Mouse (Mus musculus) heart, embryonic 14.5 days (tissue): ENCODE data around the gene Zgpat. TPM values are rescaled to one million over a fixed set of nuclear protein-coding genes. Genes with fewer than 3 reads are reported as not detected.
A peak's percentile ranks its signal among the peaks of the same experiment; 100 is the strongest.

Experiments used
- ATAC-seq: fragments of 200-750 bp; cut with Nextera tagmentation; 2 replicates; pipeline ENCODE4 v1.8.0; 2017; ENCODE audit warnings: low read depth, moderate TSS enrichment; ENCODE audit not compliant: insufficient number of reproducible peaks, insufficient read depth, low FRiP score
- H3K27ac ChIP-seq, 2 experiments: fragments of 200-500 bp in 1 of 2; fragments of 300-500 bp in 1 of 2; sonication (generic) in 1 of 2; replicated peaks in 1 of 2; 2 replicates each; pipeline ENCODE4 v1.5.1; 2012 to 2014; ENCODE audit warnings: low read depth in 2 of 2, low read length in 2 of 2, control low read depth in 1 of 2, mild to moderate bottlenecking in 1 of 2, mixed read lengths in 1 of 2; ENCODE audit not compliant: control insufficient read depth in 1 of 2, insufficient read depth in 1 of 2
- H3K27me3 ChIP-seq: fragments of 300-500 bp; sonication (generic); 2 replicates; pipeline ENCODE4 v1.6.1; 2014; ENCODE audit warnings: mild to moderate bottlenecking, low read length, control low read depth; ENCODE audit not compliant: control insufficient read depth, insufficient read depth
- H3K36me3 ChIP-seq: fragments of 300-500 bp; sonication (generic); 2 replicates; pipeline ENCODE4 v1.6.1; 2014; ENCODE audit warnings: mild to moderate bottlenecking, control low read depth, low read length, mixed read lengths; ENCODE audit not compliant: control insufficient read depth, insufficient read depth
- H3K4me1 ChIP-seq, 2 experiments: fragments of 200-500 bp in 1 of 2; fragments of 300-500 bp in 1 of 2; sonication (generic) in 1 of 2; 2 replicates each; pipeline ENCODE4 v1.6.1; 2012 to 2014; ENCODE audit warnings: low read length in 2 of 2, control low read depth in 1 of 2, mixed read lengths in 1 of 2; ENCODE audit not compliant: control insufficient read depth in 2 of 2, insufficient read depth in 2 of 2
- H3K4me2 ChIP-seq: fragments of 300-500 bp; sonication (generic); 2 replicates; pipeline ENCODE4 v1.6.1; 2014; ENCODE audit warnings: mild to moderate bottlenecking, low read length
- H3K4me3 ChIP-seq, 2 experiments: fragments of 200-500 bp in 1 of 2; fragments of 300-500 bp in 1 of 2; sonication (generic) in 1 of 2; 2 replicates each; pipeline ENCODE4 v1.5.1; 2012 to 2014; ENCODE audit warnings: low read length in 2 of 2, mild to moderate bottlenecking in 2 of 2, control low read depth in 1 of 2, low read depth in 1 of 2, moderate library complexity in 1 of 2; ENCODE audit not compliant: control insufficient read depth in 1 of 2, insufficient read depth in 1 of 2
- H3K9ac ChIP-seq: fragments of 300-500 bp; sonication (generic); 2 replicates; pipeline ENCODE4 v1.6.1; 2014; ENCODE audit warnings: mild to moderate bottlenecking, low read length
- H3K9me3 ChIP-seq: fragments of 300-500 bp; sonication (generic); 2 replicates; pipeline ENCODE4 v1.6.1; 2016; ENCODE audit warnings: low read length, control low read depth; ENCODE audit not compliant: control insufficient read depth
- WGBS: fragments of 180-500 bp; shearing (Covaris S2); extraction: QIAGEN DNeasy Blood & Tissue Kit; methylation state at CpG from one replicate; pipeline ENCODE4 v1.1.7; 2014; 5-methylcytosine and 5-hydroxymethylcytosine counted together
- polyA plus RNA-seq: library from polyadenylated mRNA; unstranded; fragments of >200 nt; fragmentation: Nextera tagmentation; extraction: Ambion mirVana; gene quantifications from 2 replicates; pipeline ENCODE4 v1.2.1, GENCODE M21; 2014

Zgpat gene
- polyA plus RNA-seq, 1 experiment from 2014 or later, result 26.3 TPM

DNA sequence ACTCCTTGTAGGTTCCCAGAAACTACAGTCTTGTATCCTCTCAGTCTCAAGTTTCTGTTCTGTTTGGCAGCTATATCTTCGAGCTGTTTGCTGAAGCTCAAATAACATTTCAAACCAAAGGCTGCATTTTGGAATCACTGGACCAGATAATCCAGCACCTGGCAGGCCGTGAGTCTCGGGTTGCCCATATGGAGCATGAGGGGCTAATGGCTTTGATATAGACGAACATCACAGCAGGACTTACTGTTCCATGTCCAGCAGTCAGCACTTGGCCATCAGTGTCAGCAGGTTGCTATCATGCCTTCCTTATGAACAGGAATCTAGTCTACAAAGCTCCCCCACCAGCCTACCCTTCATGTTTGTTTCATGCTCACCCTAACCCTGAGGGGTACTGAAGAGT lies 24.3 kb upstream of the Zgpat start:
- Histone ChIP-seq H3K27me3 (no peaks in the 10 kb centered on the region), H3K4me2 (no peak overlapping the region), H3K4me1 (peaks cover 11 to 17% of the 10 kb centered on the region in 2 experiments; a peak in 3 of 4 replicates), H3K9me3 (no peaks in the 10 kb centered on the region), H3K27ac (no peak overlapping the region), H3K4me3 (no peak overlapping the region), H3K36me3 (peaks cover 72% of the 10 kb centered on the region), H3K9ac (no peak overlapping the region)
- ATAC-seq, result no peak
- 85% methylated on average over 4 of the region's 4 CpGs for WGBS

DNA sequence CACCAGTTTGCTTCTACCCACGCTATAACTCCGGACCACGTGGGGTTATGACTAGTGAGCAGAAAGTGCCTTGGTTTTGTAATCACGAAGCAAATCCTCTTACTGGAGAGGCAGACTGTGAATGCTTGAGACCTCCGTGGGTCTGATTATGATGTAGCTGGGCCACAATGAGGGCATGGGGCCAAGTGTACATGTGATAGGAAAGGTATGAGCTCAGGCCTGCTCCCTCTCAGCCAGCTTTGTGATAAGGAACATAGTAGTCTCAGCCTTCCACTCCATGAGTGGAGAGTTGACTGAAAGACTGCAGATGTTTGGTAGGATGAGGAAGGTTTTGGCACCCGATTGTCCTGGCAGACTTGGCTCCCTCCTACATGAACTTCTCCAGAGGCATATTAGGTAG lies 22.0 kb upstream of the Zgpat start:
- Histone ChIP-seq H3K4me2 (0 out of 2 replicates have a peak overlapping the region, but pooled peaks have one; percentile 9), H3K4me3 (no peak overlapping the region), H3K36me3 (peaks cover 72% of the 10 kb centered on the region), H3K9me3 (no peaks in the 10 kb centered on the region), H3K9ac (no peak overlapping the region), H3K4me1 (peaks cover 11 to 17% of the 10 kb centered on the region in 2 experiments; a peak in 3 of 4 replicates), H3K27me3 (no peaks in the 10 kb centered on the region), H3K27ac (peak overlapping the region; percentile 52 to 82)
- peak; percentile 82 for ATAC-seq
- 35% methylated on average over 6 of the region's 6 CpGs for WGBS

DNA sequence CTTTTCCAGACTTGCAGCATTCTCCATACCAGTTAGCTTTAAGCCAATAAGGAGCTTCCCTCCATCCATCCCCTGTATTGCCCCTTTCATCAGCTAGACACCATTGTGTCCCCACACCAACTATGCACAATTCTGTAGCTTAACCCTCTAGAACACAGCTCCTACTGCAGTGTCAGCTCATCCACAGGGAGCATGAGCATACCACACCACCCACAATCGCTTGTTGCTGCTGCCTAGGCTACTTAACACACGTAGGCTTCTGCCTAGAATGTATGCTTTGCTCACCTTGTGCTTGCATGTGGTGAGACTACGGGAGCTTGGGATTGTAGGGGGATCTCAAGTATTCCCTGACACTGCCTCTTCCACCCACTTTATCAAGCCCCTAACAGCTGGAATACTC lies 7.9 kb upstream of the Zgpat start:
- H3K36me3 ChIP-seq, result peaks cover 99% of the 10 kb centered on the region
- H3K27ac ChIP-seq, result no peak overlapping the region
- no peaks in the 10 kb centered on the region for H3K4me1 ChIP-seq
- no peak overlapping the region for H3K4me3 ChIP-seq
- no peak for ATAC-seq
- H3K9ac ChIP-seq, result no peak overlapping the region
- no peak overlapping the region for H3K4me2 ChIP-seq
- H3K9me3 ChIP-seq, result no peaks in the 10 kb centered on the region
- WGBS, result 68% methylated on average over 3 of the region's 3 CpGs
- no peaks in the 10 kb centered on the region for H3K27me3 ChIP-seq

DNA sequence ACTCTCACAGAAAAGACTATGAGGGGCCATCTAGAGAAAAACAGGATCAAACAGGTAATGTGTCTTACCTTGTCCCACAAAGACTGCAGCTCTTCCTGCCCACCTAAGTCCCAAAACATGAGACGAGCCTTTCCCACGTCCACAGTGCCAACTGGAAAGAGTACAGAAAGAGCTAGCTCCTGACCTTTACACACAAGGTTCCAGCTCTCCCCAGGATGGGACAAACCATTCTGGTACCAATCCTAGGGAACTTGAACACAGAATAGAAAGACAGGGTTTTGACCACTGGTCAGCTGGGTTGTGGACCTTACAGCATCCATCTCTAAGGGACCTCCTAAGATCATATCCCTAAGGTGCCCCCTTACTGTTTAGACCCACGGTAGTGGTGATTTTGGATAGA lies 782 bp upstream of the Zgpat start:
- Histone ChIP-seq H3K9ac (peak overlapping the region; percentile 93), H3K27me3 (no peaks in the 10 kb centered on the region), H3K4me2 (peak overlapping the region; percentile 97), H3K4me1 (peaks cover 3 to 31% of the 10 kb centered on the region in 2 experiments), H3K9me3 (no peaks in the 10 kb centered on the region), H3K36me3 (peaks cover 60% of the 10 kb centered on the region), H3K27ac (no peak overlapping the region), H3K4me3 (peak overlapping the region in 1 of 2 experiments; percentile 93; a peak in 1 of 4 replicates)
- ATAC-seq, result no peak
- 78% methylated on average over 3 of the region's 3 CpGs for WGBS

DNA sequence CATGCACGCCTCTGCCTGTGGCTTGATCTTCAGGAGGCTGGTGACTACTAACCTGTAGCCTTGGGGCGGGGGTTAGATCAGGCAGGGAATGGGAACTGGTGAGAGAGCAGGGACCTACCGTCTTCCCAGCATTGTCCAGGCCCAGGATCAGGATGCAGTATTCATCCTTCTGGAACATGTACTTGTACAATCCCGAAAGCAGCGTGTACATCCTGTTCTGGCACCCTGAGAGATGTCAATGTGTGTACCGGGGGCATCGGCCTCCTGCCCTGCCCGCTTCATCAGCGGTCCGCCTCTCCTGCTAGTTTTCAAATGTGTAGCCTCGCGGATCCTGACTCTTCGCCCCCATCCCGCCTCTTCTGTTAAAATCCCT lies 255 bp upstream of the Zgpat start:
- Histone ChIP-seq H3K9me3 (no peaks in the 10 kb centered on the region), H3K27me3 (no peaks in the 10 kb centered on the region), H3K4me2 (peak overlapping the region; percentile 97), H3K27ac (peak overlapping the region; percentile 64 to 90; a peak in 2 of 4 replicates), H3K4me3 (peak overlapping the region; percentile 73 to 93), H3K4me1 (peaks cover 3 to 31% of the 10 kb centered on the region in 2 experiments), H3K9ac (peak overlapping the region; percentile 93), H3K36me3 (peaks cover 59% of the 10 kb centered on the region)
- 9% methylated on average over 14 of the region's 14 CpGs for WGBS
- no peak for ATAC-seq

DNA sequence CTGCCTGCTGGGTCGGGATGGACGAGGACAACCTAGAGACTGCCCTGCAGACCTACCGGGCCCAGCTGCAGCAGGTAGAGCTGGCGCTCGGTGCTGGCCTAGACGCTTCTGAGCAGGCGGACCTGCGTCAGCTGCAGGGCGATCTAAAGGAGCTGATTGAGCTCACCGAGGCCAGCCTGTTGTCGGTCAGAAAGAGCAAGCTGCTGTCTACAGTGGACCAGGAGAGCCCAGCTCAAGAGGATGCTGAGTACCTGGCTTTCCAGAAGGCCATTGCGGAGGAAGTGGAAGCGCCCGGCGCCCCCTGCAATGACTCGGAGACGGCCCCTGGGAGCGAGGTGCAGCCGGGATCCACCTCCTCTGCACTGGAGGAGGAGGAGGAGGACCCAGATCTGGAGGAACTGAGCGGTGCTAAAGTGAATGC lies 937 bp downstream of the Zgpat start:
- Histone ChIP-seq H3K36me3 (peaks cover 58% of the 10 kb centered on the region), H3K27me3 (no peaks in the 10 kb centered on the region), H3K4me2 (peak overlapping the region; percentile 97), H3K27ac (peak overlapping the region; percentile 85 to 90), H3K9ac (peak overlapping the region; percentile 93), H3K9me3 (no peaks in the 10 kb centered on the region), H3K4me1 (peaks cover 3 to 31% of the 10 kb centered on the region in 2 experiments), H3K4me3 (peak overlapping the region; percentile 73 to 93)
- WGBS, result 0% methylated on average over 20 of the region's 20 CpGs
- peak; percentile 28 for ATAC-seq

DNA sequence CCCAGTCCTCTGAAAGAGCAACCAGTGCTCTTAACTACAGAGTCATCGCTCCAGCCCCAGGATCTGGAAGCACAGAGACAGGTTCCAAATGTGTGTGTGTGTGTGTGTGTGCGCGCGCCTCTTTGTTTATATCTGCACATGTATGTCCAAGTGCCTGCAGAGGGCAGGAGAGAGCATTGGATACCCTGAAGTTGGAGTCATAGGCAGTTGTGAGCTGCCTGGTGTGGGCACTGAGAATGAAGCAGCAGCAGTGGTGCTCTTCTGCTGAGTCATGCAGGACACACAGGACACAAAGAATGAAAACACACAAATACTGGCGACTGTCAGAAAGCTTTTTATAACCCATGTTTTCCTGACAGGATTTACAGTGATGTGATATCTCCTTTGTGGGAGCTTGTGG lies 5.3 kb downstream of the Zgpat start:
- H3K9me3 ChIP-seq, result no peaks in the 10 kb centered on the region
- no peak overlapping the region for H3K4me3 ChIP-seq
- peaks cover 31% of the 10 kb centered on the region for H3K36me3 ChIP-seq
- peaks cover 0 to 22% of the 10 kb centered on the region in 2 experiments; a peak in 3 of 4 replicates for H3K4me1 ChIP-seq
- no peak overlapping the region for H3K27ac ChIP-seq
- no peak overlapping the region for H3K9ac ChIP-seq
- H3K4me2 ChIP-seq, result no peak overlapping the region
- H3K27me3 ChIP-seq, result no peaks in the 10 kb centered on the region
- WGBS, result 91% methylated on average over 5 of the region's 5 CpGs
- no peak for ATAC-seq

DNA sequence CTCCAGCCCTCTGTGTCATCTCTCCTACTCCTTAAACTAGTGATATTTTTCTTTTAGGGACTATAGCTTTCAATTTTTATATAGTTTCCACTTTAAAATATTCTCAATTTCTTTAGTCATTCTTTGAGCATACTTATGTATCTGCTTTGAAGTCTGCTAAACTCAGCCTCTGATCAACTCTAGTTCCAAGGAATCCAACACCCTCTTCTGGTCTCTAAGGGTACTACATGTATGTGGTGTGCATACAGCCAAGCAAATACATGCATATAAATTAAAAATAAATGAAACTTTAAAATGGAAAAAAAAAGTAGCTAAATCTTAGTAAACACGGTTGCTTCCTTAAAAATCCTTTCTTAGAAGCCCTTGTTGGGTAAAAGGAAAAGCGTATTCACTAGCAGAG lies 11.1 kb downstream of the Zgpat start:
- Histone ChIP-seq H3K4me1 (no peaks in the 10 kb centered on the region), H3K4me3 (no peak overlapping the region), H3K36me3 (peaks cover 30% of the 10 kb centered on the region), H3K9me3 (no peaks in the 10 kb centered on the region), H3K27me3 (no peaks in the 10 kb centered on the region), H3K4me2 (no peak overlapping the region), H3K27ac (no peak overlapping the region), H3K9ac (no peak overlapping the region)
- WGBS, result 91% methylated on average over 2 of the region's 2 CpGs
- no peak for ATAC-seq
